Mouse (Mus musculus) gastrocnemius, postnatal 14 days (tissue): ENCODE results near the gene Hdac7. TPM values are rescaled to one million over a fixed set of nuclear protein-coding genes. Genes with fewer than 3 reads are reported as not detected.

Experiments used
- DNase-seq: peaks from one replicate; pipeline ENCODE4 v3.0.0; 2021; ENCODE audit warnings: mixed read lengths
- intact Hi-C: fragments of 180-260 bp; cut with DNase I; formaldehyde crosslinking; loops from one replicate; pipeline ENCODE4 v1.15.1; 2025; ENCODE audit warnings: low total_unique reads
- total RNA-seq, 2 experiments: library from RNA; stranded (reverse); gene quantifications; 2 replicates each; pipeline ENCODE4 v1.2.3; 2021

Hdac7 gene
- total RNA-seq, 2 experiments from 2014 or later: 18.2 to 23.3 TPM

DNA sequence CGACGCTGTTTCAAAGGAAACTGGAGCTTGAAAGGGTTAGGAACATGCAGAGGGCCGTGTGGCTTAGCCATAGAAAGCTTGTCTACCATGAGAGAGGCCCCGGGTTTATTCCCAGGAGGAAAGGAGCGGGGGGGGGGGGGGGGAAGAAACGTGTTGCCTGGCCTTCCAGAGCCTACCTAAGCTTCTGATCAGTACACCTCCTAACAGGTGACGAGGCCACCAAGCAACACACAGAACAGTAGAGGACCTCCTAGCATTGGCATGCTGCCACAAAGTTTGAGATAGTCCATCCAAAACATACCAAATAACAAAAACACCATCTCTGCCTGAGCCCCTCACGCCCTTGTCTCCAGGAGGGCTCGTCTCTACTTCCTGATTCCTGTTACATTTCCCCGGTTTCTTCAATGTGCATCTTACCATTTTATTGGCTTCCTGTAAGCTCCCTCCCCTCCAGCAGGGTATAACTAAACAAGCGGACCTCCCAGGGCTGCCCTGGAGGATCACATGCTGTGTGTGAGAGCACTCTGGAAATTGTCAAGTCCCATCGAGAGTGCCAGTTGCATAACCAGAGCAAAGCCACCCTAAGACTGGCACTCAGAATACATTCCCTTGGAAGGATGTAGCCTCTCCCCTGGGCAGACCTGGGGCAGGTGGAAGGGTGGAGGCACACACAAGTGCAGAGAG, 21.6 kb downstream of the Hdac7 start:
- intact Hi-C loops: no loop called here

DNA sequence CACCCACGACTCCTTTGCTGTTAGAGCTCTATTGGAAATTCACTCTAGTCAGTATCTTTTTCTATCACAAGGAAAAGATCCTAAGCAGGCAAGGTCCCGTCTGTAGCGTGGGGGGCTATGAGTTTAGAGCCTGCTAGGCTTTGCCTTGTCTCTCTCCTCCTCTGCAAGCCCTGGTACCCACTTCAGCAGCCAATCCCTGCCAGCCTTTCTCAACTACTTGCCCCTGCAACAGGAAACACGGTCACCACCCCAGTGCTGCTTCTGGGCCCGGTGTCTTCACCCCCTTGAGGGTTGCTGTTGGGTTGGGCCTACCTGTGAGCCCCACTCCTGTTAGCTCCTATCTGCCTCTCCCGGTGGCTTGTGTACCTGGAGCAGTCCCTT, 22.3 kb downstream of the Hdac7 start:
- intact Hi-C loops: no loop called here
- no peak for DNase-seq

More for the DNA sequence above, 21.6 kb downstream of the Hdac7 start:
- DNase-seq: no peak

DNA sequence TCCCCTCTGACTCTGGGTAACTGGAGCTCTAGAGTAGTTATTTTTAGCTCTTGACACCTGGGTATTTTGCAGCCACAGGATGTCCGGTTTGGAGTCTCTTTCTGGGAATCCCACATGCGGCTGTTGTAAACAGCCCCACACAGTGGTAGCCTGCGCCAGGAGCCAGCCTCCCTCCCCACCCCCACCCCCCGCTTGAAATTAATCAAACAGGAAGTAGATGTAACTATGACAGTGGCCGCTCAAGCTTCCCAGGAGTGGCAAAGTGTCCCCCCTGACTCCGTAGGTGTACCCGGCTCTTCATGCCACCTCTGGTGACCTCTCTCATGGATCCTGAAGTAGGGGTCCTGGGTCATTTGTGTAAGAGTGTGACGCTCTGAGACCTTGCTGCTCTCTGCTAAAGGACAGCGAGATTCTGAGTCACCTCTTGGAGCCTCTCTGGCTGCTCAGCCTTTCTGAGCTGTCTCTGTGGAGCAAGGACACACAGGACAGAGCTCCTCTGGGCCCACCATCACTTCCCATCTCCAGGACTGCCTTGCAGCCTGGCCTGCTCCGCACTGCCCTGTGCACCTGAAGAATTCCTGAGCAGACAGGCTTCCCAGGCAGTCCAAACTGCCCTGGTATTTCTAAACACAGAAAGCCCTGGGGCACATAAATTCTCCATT, 22.9 kb downstream of the Hdac7 start:
- intact Hi-C loops: no loop called here
- peak; percentile 31 for DNase-seq

DNA sequence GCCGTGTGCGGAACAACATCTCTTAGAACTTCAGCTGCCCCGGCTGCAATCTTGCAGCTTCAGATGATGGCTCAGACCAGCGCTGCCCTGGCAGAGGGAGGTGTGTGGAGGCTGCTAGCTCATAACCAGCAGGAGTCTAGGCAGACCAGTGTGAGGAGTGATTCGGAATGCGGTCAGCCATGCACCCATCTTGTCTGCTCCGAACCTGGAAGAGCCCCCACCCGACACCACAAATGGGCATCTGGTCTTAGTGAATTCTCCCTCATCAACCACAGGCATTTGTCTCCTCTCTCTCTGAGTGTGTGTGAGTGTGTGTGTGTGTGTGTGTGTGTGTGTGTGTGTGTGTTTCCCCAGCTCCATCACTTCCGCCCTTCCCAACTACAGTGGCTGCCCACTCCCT, 24.4 kb downstream of the Hdac7 start:
- intact Hi-C loops: no loop called here
- no peak for DNase-seq

DNA sequence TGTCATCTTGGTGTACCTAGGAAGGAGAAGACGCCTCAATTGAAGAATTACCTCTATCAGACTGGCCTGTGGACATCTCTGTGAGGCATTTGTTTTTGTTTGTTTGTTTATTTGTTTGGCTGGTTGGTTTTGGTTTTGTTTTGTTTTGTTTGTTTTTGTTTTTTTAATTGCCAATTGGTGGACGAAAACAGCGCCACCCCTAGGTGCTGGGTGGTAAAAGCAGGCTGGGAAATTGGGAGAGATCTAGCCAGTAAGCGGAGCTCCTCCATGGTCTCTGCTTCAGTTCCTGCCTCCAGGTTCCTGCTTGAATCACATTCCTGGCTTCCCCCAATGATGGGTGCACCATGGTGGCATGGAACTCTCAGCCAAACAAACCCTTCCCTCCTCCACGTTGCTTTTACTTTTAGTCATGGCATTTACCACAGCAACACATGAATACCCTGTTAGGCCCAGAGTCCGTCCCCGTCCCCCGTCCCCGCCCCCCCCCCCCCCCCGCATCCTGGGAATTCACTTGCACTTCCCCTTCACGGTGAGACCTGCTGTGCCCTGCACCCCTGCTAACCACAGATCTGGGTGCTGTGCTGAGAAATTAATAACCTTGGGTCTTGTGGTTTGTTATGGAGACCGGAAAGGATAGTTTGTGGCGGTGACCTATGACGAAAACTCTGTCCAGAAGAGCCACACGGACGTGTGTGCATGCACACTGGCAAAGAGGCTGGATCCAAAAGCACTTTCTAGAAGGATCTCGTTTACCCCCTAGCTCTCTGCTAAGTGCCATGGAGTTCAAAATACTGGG, 27.9 kb downstream of the Hdac7 start:
- no peak for DNase-seq
- intact Hi-C loops: no loop called here

DNA sequence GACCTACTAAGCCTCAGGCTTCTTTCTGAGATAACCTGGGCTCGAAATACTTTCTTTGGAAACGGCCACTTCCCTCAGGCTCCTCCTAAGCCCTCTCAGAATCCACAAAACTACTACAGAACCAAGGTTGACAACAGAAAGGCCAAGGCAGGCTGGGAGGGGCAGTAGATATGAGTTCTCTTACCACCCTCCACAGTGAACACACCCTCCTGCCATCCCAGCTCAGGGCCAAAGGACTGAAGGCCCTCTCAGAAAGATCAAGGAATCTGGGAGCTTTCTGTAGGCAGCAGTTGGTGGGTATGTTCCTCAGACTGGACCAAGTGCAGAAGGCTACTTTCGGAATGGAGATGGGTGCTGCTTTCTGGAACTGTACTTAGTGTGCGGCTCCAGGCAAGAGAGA, 29.0 kb downstream of the Hdac7 start:
- no peak for DNase-seq
- intact Hi-C loops: no loop called here

DNA sequence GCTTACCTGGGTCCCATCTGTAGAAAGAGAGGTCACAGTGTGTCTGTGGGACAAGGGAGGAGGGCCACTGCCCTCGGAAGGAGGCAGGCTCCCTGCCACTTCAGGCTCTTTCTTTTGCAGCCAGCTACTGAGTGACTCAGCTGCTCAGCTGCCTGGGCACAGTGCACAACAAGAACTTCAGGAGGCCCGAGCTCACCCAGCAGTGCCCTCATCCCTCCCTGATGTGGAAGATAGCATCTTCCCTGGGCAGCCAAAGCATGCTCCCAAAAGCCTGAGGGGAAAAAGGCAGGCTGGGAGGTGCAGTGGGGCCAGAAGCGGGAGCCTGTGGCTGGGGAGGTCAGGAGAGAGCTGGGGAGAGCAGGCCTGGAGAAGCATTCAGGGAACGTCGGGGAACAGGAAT, 29.6 kb downstream of the Hdac7 start:
- intact Hi-C loops: no loop called here
- DNase-seq: no peak

DNA sequence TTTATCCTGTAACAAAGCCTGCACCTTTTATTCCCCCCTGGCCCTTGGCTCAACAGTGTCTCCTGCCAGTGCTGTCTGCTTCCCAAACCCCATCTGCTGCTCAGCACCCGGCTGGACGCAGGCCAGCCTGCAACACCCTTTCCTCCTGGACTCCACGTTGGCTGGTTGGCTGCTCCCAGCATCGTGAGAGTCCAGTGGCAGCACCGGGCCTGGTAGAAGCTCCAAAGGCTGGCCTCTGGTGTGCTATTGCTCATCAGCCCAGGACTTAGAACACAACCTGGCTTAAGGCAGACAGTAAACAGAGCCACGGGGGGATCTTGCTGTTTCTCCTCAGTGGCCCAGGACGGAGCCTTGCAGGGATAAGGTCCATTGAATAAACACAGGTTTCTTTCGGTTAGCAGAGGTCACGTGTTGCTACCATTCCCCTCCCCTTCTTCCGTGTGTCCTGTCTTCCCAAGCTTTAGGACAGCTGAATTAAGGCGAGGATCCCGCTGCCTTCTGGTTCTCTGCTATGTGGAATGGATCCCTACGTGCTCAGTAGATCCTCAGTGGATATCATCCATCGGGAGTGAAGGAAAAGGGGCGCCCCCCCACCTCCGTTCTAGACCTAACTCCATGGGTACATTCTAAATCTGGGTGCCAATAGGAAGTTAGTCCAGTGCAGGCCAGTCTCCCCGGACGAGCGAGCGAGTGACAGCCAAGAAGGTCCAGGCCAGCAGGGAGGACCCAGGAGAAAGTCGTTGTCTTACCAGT, 30.7 kb downstream of the Hdac7 start:
- intact Hi-C loops: no loop called here
- peak; percentile 71 for DNase-seq

DNA sequence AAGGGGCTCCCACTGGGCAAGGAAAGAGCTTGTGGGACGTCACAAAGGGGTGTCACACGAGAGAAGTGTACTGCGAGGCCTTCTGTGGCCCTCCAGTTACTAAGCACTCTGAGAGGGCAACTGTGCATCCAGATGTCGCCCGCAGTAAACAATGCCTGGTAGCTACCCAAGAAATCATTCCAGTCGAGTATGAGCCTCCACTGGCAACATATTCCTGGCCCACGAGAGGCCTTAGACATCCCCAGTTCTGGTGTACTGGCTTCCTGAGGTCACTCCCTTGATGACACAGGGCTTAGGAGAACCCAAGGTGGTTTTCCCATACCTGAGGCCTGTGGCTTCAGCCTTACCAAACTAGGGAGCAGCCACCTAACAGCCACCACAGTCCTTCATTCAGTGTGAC, 31.4 kb downstream of the Hdac7 start:
- DNase-seq: no peak
- intact Hi-C loops: no loop called here

DNA sequence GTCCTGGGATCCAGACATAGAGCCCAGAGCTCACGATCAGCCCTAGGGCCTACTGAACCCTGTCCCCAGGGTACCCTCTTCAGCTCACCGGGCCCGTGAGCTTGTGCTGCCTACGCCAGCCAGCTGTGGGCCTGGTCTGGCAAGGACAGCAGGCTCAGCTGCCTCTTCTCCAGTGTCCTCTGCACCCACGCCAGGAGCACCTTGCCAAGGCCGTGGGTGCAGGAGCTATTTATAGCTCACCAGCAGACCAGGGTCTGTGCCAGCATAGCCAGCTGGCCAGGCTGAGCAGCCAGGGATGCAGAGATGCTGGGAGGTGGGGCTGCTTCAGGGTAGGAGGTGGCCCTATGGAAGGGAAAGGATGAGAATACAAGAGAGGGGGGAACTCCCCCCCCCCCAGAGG, 32.2 kb downstream of the Hdac7 start:
- peak; percentile 91 for DNase-seq
- intact Hi-C loops: no loop called here

DNA sequence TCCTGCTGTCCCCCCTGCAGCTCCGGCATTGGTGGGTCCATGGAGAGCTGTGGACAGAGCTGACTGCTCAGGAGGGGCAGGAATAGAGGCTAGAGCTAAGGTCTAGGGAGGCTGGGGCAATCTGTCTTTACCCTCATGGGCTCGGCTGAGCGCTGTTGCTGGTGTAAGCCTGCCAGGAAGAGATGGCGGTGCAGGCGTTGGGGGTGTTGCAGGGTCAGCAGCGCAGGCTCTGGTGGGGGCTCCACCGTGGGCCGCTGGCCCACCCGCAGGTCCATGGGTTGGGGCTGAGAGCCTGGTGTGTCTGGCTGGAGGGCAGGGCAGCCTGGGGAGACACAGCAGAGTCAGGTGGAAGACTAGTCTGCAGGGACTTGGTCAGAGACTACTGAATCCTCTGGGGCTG, 33.0 kb downstream of the Hdac7 start:
- intact Hi-C loops: no loop called here
- no peak for DNase-seq

DNA sequence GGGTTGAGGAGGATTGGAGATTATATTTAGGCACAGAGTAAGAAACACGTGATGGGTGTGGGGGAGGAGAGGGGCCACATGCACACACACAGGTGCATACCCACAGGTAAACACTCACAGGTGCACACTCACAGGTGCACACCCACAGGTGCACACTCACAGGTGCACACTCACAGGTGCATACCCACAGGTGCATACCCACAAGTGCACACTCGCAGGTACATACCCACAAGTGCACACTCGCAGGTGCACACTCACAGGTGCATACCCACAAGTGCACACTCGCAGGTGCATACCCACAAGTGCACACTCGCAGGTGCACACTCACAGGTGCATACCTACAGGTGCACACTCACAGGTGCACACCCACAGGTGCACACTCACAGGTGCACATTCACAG, 33.9 kb downstream of the Hdac7 start:
- no peak for DNase-seq
- intact Hi-C loops: no loop called here

DNA sequence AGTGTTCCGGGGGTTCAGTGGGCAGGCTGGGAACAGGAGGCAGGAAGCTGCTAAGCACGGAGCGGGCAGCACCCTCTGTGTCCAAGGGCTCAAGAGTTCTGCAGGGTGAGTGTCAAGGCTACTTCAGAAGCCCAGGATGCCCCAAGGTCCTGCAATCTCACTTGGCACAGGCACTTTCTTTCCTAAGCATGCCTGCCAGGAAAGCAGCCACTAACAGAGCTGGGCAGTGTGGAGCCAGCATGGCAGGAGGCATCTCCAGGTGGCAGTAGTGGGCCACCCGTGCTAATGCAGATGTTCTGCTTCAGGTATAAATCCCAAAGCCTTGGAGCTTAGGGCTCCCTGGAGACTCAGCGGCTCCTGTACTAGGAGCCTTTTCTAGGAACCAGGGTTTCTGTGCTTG, 34.4 kb downstream of the Hdac7 start:
- DNase-seq: no peak
- intact Hi-C loops: loop anchor here (5.0 kb wide), 1 partner anchor 42 kb away; no protein-coding TSS in a partner anchor

DNA sequence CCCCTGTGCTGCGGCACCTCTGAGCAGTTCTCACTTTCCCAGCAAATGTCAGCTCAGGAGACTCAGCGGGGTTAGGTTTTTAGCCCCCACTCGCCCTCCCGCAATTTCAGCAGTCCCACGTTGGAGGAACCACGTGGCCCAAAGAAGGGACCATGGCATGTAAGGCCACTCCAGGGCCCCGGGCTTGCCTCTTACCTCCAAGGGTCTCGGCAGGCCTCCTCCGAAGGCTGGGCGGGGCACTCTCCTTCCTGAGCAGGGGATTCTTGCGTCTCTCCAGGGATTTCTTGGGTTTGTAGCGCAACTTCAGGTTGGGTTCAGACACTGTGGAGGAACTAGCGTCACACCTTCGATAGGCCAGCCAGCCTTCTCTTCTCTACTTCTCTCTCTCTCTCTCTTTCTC, 35.1 kb downstream of the Hdac7 start:
- intact Hi-C loops: loop anchor here (5.0 kb wide), 1 partner anchor 43 kb away; no protein-coding TSS in a partner anchor
- DNase-seq: no peak

DNA sequence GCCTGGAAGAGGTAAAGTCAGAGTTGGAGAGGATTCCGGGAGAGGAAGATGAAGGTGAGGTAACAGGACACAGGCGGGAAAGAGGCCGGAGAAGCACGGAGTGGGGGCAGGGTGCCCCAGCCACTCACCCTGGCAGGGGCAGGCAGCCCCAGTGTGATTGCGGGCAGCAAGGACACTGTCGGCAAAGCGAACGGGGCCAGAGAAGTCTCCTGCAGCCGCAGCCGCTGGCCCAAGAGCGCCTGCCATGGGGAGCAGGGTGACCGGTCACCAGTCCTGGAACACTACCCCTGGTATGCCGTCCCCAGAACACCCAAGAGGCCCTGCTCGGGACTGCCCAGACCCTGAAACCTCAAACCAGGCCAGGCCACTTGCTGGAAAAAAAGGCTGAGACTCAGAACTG, 35.8 kb downstream of the Hdac7 start:
- no peak for DNase-seq
- intact Hi-C loops: loop anchor here (5.0 kb wide), 1 partner anchor 44 kb away; no protein-coding TSS in a partner anchor

DNA sequence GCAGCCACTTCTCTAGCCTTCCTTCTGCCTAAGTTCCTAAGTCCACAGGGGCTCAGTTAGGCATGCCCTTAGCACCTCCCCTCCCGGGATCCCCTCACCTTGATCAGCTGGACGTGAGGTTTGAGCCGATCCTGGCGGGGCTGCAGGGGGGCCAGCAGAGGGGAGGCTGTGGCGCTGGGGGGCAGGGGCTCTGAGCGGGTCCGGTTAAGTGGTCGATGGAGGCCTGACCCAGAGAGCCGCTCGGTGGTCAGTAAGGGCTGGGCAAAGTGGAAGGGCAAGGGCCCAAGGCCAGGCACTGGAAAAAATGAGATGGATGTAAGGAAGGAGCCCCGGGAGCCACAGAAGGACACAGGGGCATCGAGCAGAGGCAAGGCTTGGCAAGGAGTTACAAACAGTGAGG, 36.4 kb downstream of the Hdac7 start:
- DNase-seq: no peak
- intact Hi-C loops: loop anchor here (5.0 kb wide), 1 partner anchor 44 kb away; no protein-coding TSS in a partner anchor

DNA sequence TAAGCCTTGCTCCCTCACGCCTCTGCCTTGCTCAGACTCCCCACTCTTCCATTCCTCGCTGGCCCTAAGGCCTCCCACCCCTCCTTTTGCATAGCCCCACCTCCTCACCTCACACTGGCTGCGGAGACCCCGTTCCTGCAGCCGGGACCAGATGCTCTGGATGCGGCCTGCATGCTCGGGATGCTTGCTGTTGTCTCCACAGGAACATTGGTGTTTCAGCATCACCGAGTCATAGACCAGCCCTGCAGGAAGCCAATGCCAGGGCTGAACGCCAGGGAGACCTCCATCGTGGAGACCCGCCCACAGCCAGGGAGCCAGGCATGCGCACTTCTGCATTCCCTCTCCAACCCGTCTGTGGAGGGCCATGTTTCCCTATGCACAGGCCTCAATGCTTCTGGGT, 41.7 kb downstream of the Hdac7 start:
- intact Hi-C loops: no loop called here
- no peak for DNase-seq

DNA sequence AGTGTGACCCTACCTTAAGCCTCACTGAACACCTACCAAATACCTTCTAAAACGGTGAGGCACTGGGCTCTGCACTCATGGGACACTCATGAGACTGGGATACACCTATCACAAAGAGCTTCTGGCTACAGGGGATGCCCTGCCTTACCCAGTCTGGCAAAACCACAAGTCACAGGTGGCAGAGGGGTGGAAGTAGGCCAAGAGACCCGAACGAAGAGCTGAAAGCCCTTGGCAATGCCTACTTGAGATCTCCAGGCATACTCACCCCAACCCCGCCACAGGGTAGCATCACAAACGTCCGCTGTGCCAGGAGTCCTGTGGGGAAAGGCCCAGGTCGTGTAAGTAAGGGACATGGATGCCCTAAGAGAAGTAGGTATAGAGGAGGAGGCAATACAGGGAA, 42.5 kb downstream of the Hdac7 start:
- no peak for DNase-seq
- intact Hi-C loops: no loop called here

DNA sequence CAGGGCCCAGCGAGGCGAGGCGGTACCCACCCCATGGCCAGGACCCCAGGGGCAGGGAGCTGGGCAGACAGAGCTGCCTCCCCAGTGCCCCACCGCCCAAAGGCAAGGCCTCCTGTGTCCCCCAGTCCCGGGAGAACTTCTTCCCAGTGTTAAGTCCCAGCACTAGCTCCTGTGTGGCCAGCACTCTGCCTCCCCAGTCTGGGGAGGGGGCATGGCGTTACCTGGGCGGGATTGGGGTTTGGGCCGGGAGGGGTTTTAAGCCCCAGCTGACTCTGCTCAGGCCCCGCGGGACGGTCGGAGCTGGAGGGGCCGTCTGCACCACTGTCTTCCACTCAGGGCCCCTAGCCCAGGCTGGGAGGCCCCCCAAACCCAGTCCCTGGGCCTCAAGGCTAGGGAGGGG, 43.4 kb downstream of the Hdac7 start:
- no peak for DNase-seq
- intact Hi-C loops: no loop called here

DNA sequence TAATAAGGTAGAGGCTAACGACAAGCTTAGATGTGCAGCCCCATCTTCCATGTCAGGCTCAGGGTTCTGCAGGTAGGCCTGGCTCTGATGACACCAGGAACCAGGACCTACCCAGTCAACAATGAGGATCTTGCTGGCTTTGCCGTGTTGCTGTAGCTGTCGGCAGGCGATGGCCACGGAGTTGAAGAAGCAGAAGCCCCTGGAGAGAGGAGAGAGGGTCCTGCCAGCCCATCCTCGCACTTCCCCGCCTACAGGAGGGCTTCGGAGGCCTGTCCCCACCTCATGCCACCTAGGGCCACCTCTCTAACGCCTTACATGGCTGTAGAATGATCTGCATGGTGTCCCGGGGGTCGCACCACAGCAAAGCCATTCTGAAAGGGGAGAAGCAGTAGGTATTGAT, 44.9 kb downstream of the Hdac7 start:
- DNase-seq: no peak
- intact Hi-C loops: no loop called here
